Mouse (Mus musculus): ENCODE results near the gene Pts. TPM values are rescaled to one million over a fixed set of nuclear protein-coding genes. Genes with fewer than 3 reads are reported as not detected.
A peak's percentile ranks its signal among the peaks of the same experiment; 100 is the strongest.

The Pts gene
- polyA plus RNA-seq, 1 experiment from 2014 or later: 71.2 TPM

- 0 out of 2 replicates have a peak, but pooled peaks cover 5% of the 10 kb centered on the region for H3K4me1 ChIP-seq
- no peaks in the 10 kb centered on the region for H3K9me3 ChIP-seq
- no peak overlapping the region for H3K9ac ChIP-seq
- ATAC-seq (ENCODE audit: low FRiP score, low read depth): no peak
- no peak overlapping the region for H3K4me2 ChIP-seq (replicated peaks)
- no peak overlapping the region for H3K4me3 ChIP-seq
- H3K27me3 ChIP-seq: no peaks in the 10 kb centered on the region
- H3K36me3 ChIP-seq: no peaks in the 10 kb centered on the region
- H3K27ac ChIP-seq: no peak overlapping the region
- 75% methylated on average over 5 of the region's 5 CpGs for WGBS
These were observed 23.7 kb upstream of the Pts start for GRCm38 (mm10) chr9:50552206-50552605.

- Histone ChIP-seq H3K27me3 (no peaks in the 10 kb centered on the region), H3K4me2 (replicated peaks) (no peak overlapping the region), H3K4me1 (no peaks in the 10 kb centered on the region), H3K9ac (no peak overlapping the region), H3K4me3 (no peak overlapping the region), H3K9me3 (no peaks in the 10 kb centered on the region), H3K36me3 (no peaks in the 10 kb centered on the region), H3K27ac (no peak overlapping the region)
- no peak for ATAC-seq (ENCODE audit: low FRiP score, low read depth)
- WGBS: 88% methylated on average over 4 of the region's 4 CpGs
These were observed 20.4 kb upstream of the Pts start for GRCm38 (mm10) chr9:50548936-50549335.

GRCm38 (mm10) chr9:50547859-50548478 is 19.4 kb upstream of the Pts start:
- no peak overlapping the region for H3K4me2 ChIP-seq (replicated peaks)
- H3K27me3 ChIP-seq: no peaks in the 10 kb centered on the region
- no peak overlapping the region for H3K27ac ChIP-seq
- H3K9ac ChIP-seq: no peak overlapping the region
- H3K9me3 ChIP-seq: no peaks in the 10 kb centered on the region
- ATAC-seq (ENCODE audit: low FRiP score, low read depth): no peak
- 26% methylated on average over 5 of the region's 5 CpGs for WGBS
- no peaks in the 10 kb centered on the region for H3K36me3 ChIP-seq
- no peak overlapping the region for H3K4me3 ChIP-seq
- no peaks in the 10 kb centered on the region for H3K4me1 ChIP-seq

GRCm38 (mm10) chr9:50542401-50542800 is 13.9 kb upstream of the Pts start:
- H3K9me3 ChIP-seq: no peaks in the 10 kb centered on the region
- WGBS: 67% methylated on average over 9 of the region's 9 CpGs
- H3K9ac ChIP-seq: no peak overlapping the region
- H3K4me3 ChIP-seq: no peak overlapping the region
- no peaks in the 10 kb centered on the region for H3K27me3 ChIP-seq
- H3K4me1 ChIP-seq: 0 out of 2 replicates have a peak, but pooled peaks cover 4% of the 10 kb centered on the region
- no peak for ATAC-seq (ENCODE audit: low FRiP score, low read depth)
- no peak overlapping the region for H3K4me2 ChIP-seq (replicated peaks)
- H3K27ac ChIP-seq: no peak overlapping the region
- no peaks in the 10 kb centered on the region for H3K36me3 ChIP-seq

- Histone ChIP-seq H3K9me3 (no peaks in the 10 kb centered on the region), H3K36me3 (no peaks in the 10 kb centered on the region), H3K4me1 (0 out of 2 replicates have a peak, but pooled peaks cover 4% of the 10 kb centered on the region), H3K27me3 (no peaks in the 10 kb centered on the region), H3K9ac (no peak overlapping the region), H3K27ac (no peak overlapping the region), H3K4me2 (replicated peaks) (no peak overlapping the region), H3K4me3 (no peak overlapping the region)
- no peak for ATAC-seq (ENCODE audit: low FRiP score, low read depth)
- 61% methylated on average over 7 of the region's 7 CpGs for WGBS
These were observed 11.6 kb upstream of the Pts start for GRCm38 (mm10) chr9:50540170-50540569.

GRCm38 (mm10) chr9:50537295-50537694 is 8.8 kb upstream of the Pts start:
- H3K9me3 ChIP-seq: no peaks in the 10 kb centered on the region
- H3K4me1 ChIP-seq: 0 out of 2 replicates have a peak, but pooled peaks cover under 1% of the 10 kb centered on the region
- H3K4me3 ChIP-seq: no peak overlapping the region
- no peaks in the 10 kb centered on the region for H3K36me3 ChIP-seq
- no peak overlapping the region for H3K27ac ChIP-seq
- no peak for ATAC-seq (ENCODE audit: low FRiP score, low read depth)
- no peak overlapping the region for H3K9ac ChIP-seq
- no peak overlapping the region for H3K4me2 ChIP-seq (replicated peaks)
- H3K27me3 ChIP-seq: no peaks in the 10 kb centered on the region
- 56% methylated on average over 4 of the region's 4 CpGs for WGBS

- no peak for ATAC-seq (ENCODE audit: low FRiP score, low read depth)
- WGBS: 82% methylated on average over 7 of the region's 7 CpGs
These were observed 8.1 kb upstream of the Pts start for GRCm38 (mm10) chr9:50536603-50537135.

GRCm38 (mm10) chr9:50535930-50536329 is 7.4 kb upstream of the Pts start:
- Histone ChIP-seq H3K4me3 (no peak overlapping the region), H3K4me1 (no peaks in the 10 kb centered on the region), H3K4me2 (replicated peaks) (no peak overlapping the region), H3K27me3 (no peaks in the 10 kb centered on the region), H3K9me3 (no peaks in the 10 kb centered on the region), H3K9ac (no peak overlapping the region), H3K27ac (no peak overlapping the region), H3K36me3 (no peaks in the 10 kb centered on the region)
- no peak for ATAC-seq (ENCODE audit: low FRiP score, low read depth)
- 69% methylated on average over 5 of the region's 5 CpGs for WGBS

More at GRCm38 (mm10) chr9:50536603-50537135, 8.1 kb upstream of the Pts start:
- Histone ChIP-seq H3K9ac (no peak overlapping the region), H3K27me3 (no peaks in the 10 kb centered on the region), H3K36me3 (no peaks in the 10 kb centered on the region), H3K4me3 (no peak overlapping the region), H3K9me3 (no peaks in the 10 kb centered on the region), H3K27ac (no peak overlapping the region), H3K4me2 (replicated peaks) (no peak overlapping the region), H3K4me1 (no peaks in the 10 kb centered on the region)

- H3K27ac ChIP-seq: no peak overlapping the region
- H3K9me3 ChIP-seq: no peaks in the 10 kb centered on the region
- no peak for ATAC-seq (ENCODE audit: low FRiP score, low read depth)
- no peaks in the 10 kb centered on the region for H3K36me3 ChIP-seq
- H3K4me1 ChIP-seq: no peaks in the 10 kb centered on the region
- 71% methylated on average over 3 of the region's 3 CpGs for WGBS
- no peak overlapping the region for H3K9ac ChIP-seq
- no peaks in the 10 kb centered on the region for H3K27me3 ChIP-seq
- no peak overlapping the region for H3K4me2 ChIP-seq (replicated peaks)
- no peak overlapping the region for H3K4me3 ChIP-seq
These were observed 5.3 kb upstream of the Pts start for GRCm38 (mm10) chr9:50533791-50534190.

GRCm38 (mm10) chr9:50533328-50533727 is 4.8 kb upstream of the Pts start:
- Histone ChIP-seq H3K4me2 (replicated peaks) (no peak overlapping the region), H3K4me3 (no peak overlapping the region), H3K4me1 (no peaks in the 10 kb centered on the region), H3K9ac (no peak overlapping the region), H3K36me3 (no peaks in the 10 kb centered on the region), H3K27ac (no peak overlapping the region), H3K9me3 (no peaks in the 10 kb centered on the region), H3K27me3 (no peaks in the 10 kb centered on the region)
- 80% methylated on average over 11 of the region's 11 CpGs for WGBS
- no peak for ATAC-seq (ENCODE audit: low FRiP score, low read depth)

- no peaks in the 10 kb centered on the region for H3K36me3 ChIP-seq
- H3K27ac ChIP-seq: no peak overlapping the region
- peaks cover 14% of the 10 kb centered on the region for H3K4me1 ChIP-seq
- H3K4me2 ChIP-seq (replicated peaks): no peak overlapping the region
- H3K9me3 ChIP-seq: no peaks in the 10 kb centered on the region
- WGBS: 28% methylated on average over 2 of the region's 2 CpGs
- H3K4me3 ChIP-seq: no peak overlapping the region
- ATAC-seq (ENCODE audit: low FRiP score, low read depth): no peak
- H3K27me3 ChIP-seq: no peaks in the 10 kb centered on the region
- no peak overlapping the region for H3K9ac ChIP-seq
These were observed 2.4 kb upstream of the Pts start for GRCm38 (mm10) chr9:50530890-50531289.

GRCm38 (mm10) chr9:50527860-50528259 is 664 bp downstream of the Pts start:
- Histone ChIP-seq H3K4me2 (replicated peaks) (peak overlapping the region; percentile 76), H3K36me3 (no peaks in the 10 kb centered on the region), H3K27me3 (no peaks in the 10 kb centered on the region), H3K9me3 (no peaks in the 10 kb centered on the region), H3K9ac (peak overlapping the region; percentile 74), H3K4me3 (peak overlapping the region; percentile 73), H3K27ac (no peak overlapping the region), H3K4me1 (peaks cover 14% of the 10 kb centered on the region)
- ATAC-seq (ENCODE audit: low FRiP score, low read depth): no peak
- 47% methylated on average over 7 of the region's 7 CpGs for WGBS

- Histone ChIP-seq H3K4me3 (no peak overlapping the region), H3K9ac (no peak overlapping the region), H3K27me3 (no peaks in the 10 kb centered on the region), H3K9me3 (no peaks in the 10 kb centered on the region), H3K36me3 (peaks cover 7% of the 10 kb centered on the region), H3K4me1 (peaks cover 14% of the 10 kb centered on the region), H3K27ac (no peak overlapping the region), H3K4me2 (replicated peaks) (no peak overlapping the region)
- 51% methylated on average over 5 of the region's 5 CpGs for WGBS
- ATAC-seq (ENCODE audit: low FRiP score, low read depth): no peak
These were observed 2.9 kb downstream of the Pts start for GRCm38 (mm10) chr9:50525585-50525984.
